Mouse (Mus musculus): ENCODE data around the gene Rbm20.

DNA sequence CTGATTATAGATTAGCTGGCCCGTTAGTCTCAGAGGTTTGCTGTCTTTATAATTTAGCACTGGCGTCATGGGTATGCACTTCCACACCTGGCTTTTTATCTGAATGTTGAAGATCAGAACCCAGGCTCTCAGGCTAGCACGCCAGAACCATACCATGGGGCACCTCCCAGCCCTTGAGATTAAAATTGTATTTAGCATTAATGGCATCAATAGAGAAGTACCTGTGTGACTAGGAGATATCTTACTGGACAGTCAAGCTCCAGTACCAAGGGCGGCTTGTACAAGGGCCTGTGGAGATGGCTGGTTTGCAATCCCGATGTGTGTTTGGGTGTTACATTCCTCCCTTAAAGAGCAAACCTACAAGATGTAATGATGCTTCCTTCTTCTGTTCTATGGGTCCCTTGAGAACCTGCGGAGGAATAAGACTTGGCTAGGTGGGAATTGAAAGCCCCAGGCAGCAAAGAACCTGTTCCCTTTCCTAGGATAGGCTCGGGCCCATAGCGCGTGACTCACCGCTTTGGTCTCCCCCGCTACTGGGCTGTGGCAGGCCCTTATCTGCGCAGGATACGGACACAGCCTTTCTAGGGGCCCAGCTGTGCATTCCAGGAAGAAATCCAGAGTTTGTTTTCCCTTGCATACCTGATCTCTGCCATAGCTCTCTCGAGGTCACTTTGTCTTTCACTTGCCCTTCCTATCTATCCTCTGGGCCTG is 111.7 kb downstream of the Rbm20 start:
- TF ChIP-seq POLR2A (IDR thresholded peaks at IDR 0.05; ENCODE audit: borderline replicate concordance, insufficient read depth, low read length) (no peak), CTCF (IDR thresholded peaks at IDR 0.05; ENCODE audit: borderline replicate concordance, insufficient read depth, low read depth, low read length) (no peak)
